Mouse (Mus musculus) sigmoid colon, adult 10 weeks (tissue): ENCODE measurements around the gene Foxred1. TPM values are rescaled to one million over a fixed set of nuclear protein-coding genes. Genes with fewer than 3 reads are reported as not detected.

Experiments
- polyA plus RNA-seq: library from polyadenylated mRNA; stranded (reverse); fragments of 350-450 nt; fragmentation: Illumina TruSeq; extraction: RNeasy Lipid Tissue Mini Kit (QIAGEN cat#74804); gene quantifications from one replicate; pipeline ENCODE4 v1.2.3, GENCODE M21; 2014; ENCODE audit warnings: low read depth, low replicate concordance

Foxred1 gene
- 21.9 TPM for polyA plus RNA-seq

GRCm38 (mm10) chr9:35210542-35211474 is at the start of gene Foxred1:
Gene Foxred1 (minus strand): TSS chr9:35211055.

GRCm38 (mm10) chr9:35199772-35200471 is 10.9 kb downstream of the Foxred1 start, which contains the start of the genes Srpr and Tirap:
Gene Srpr (plus strand): TSS chr9:35200175.
Gene Tirap (minus strand): TSS chr9:35200291.

GRCm38 (mm10) chr9:35175251-35176123 is 35.4 kb downstream of the Foxred1 start, which contains the start of gene Dcps:
Gene Dcps (minus strand): TSS chr9:35176061.

Other genes with a start within 250 kb of the Foxred1 start
- 410 TPM for gene St3gal4, start 91.8 kb downstream of the Foxred1 start, polyA plus RNA-seq
- 6.1 TPM for gene Dcps, start 35.0 kb downstream of the Foxred1 start, polyA plus RNA-seq
- gene Srpr, start 10.9 kb downstream of the Foxred1 start, polyA plus RNA-seq: 263 TPM
- gene Tirap, start 10.8 kb downstream of the Foxred1 start, polyA plus RNA-seq: 23.3 TPM
- gene Fam118b, start 56.8 kb upstream of the Foxred1 start, polyA plus RNA-seq: 39.1 TPM
- gene Rpusd4, start 56.8 kb upstream of the Foxred1 start, polyA plus RNA-seq: 5.9 TPM
- gene Cdon, start 210.1 kb upstream of the Foxred1 start, polyA plus RNA-seq: 17.7 TPM